Mouse (Mus musculus) hindbrain, embryonic 14.5 days (tissue): ENCODE data around the gene Fam163a. TPM values are rescaled to one million over a fixed set of nuclear protein-coding genes. Genes with fewer than 3 reads are reported as not detected.

Experiments
- ATAC-seq: fragments of 200-750 bp; cut with Nextera tagmentation; 2 replicates; pipeline ENCODE4 v1.8.0; 2017; ENCODE audit warnings: moderate number of reproducible peaks, mild to moderate bottlenecking, moderate TSS enrichment, moderate library complexity; ENCODE audit not compliant: low FRiP score
- DNase-seq: peaks from one replicate; pipeline ENCODE4 v3.0.0-alpha.2; 2015; ENCODE audit warnings: low spot score
- H3K27ac ChIP-seq: fragments of 300-500 bp; sonication (generic); 2 replicates; pipeline ENCODE4 v1.5.1; 2014; ENCODE audit warnings: mild to moderate bottlenecking, moderate library complexity
- H3K27me3 ChIP-seq: fragments of 300-500 bp; sonication (generic); 2 replicates; pipeline ENCODE4 v1.6.1; 2014; ENCODE audit warnings: mild to moderate bottlenecking, low read length, mixed read lengths; ENCODE audit not compliant: control insufficient read depth, insufficient read depth
- H3K36me3 ChIP-seq: fragments of 300-500 bp; sonication (generic); replicated peaks from 2 replicates; pipeline ENCODE4 v1.6.1; 2014; ENCODE audit not compliant: control insufficient read depth, insufficient read depth
- H3K4me1 ChIP-seq: fragments of 300-500 bp; sonication (generic); replicated peaks from 2 replicates; pipeline ENCODE4 v1.6.1; 2014; ENCODE audit warnings: antibody characterized with exemption, low read length, mixed read lengths; ENCODE audit not compliant: control insufficient read depth, insufficient read depth
- H3K4me2 ChIP-seq: fragments of 300-500 bp; sonication (generic); replicated peaks from 2 replicates; pipeline ENCODE4 v1.6.1; 2014; ENCODE audit warnings: mild to moderate bottlenecking, moderate library complexity
- H3K4me3 ChIP-seq: fragments of 300-500 bp; sonication (generic); replicated peaks from 2 replicates; pipeline ENCODE4 v1.5.1; 2014; ENCODE audit warnings: mild to moderate bottlenecking, low read length
- H3K9ac ChIP-seq: fragments of 300-500 bp; sonication (generic); 2 replicates; pipeline ENCODE4 v1.6.1; 2014
- H3K9me3 ChIP-seq: fragments of 300-500 bp; sonication (generic); 2 replicates; pipeline ENCODE4 v1.6.1; 2016; ENCODE audit warnings: low read length; ENCODE audit not compliant: control insufficient read depth
- WGBS: fragments of 180-500 bp; shearing (Covaris S2); extraction: QIAGEN DNeasy Blood & Tissue Kit; methylation state at CpG from one replicate; pipeline ENCODE4 v1.1.7; 2014; 5-methylcytosine and 5-hydroxymethylcytosine counted together
- polyA plus RNA-seq: library from polyadenylated mRNA; unstranded; fragments of >200 nt; fragmentation: Nextera tagmentation; extraction: Ambion mirVana; gene quantifications from 2 replicates; pipeline ENCODE4 v1.2.1, GENCODE M21; 2014

Fam163a gene
- polyA plus RNA-seq, 1 experiment from 2014 or later, result 3.4 TPM

DNA sequence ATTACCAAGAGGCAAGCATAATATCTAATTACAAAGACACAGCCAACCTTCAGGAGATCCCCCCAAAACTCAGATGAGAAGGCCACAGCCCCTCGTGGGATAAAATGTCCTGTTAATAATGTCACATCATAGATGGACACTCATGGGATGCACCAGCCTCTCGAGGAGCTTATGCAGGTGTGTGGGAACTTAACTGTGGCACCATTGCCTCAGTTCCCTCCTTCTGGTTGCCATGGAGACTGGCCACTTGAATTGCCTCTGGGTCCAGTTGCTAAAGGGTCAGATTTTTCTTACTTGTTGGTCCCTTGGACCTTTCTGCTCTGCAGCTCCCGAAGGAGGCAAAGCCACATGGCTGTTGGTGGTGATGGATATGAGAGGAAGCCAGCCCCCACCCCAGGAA lies 127.2 kb downstream of the Fam163a start:
- H3K4me1 ChIP-seq, result no peaks in the 10 kb centered on the region
- no peak overlapping the region for H3K4me2 ChIP-seq
- H3K9me3 ChIP-seq, result no peaks in the 10 kb centered on the region
- H3K27me3 ChIP-seq, result no peaks in the 10 kb centered on the region
- no peak for ATAC-seq
- no peak overlapping the region for H3K27ac ChIP-seq
- 73% methylated on average over 3 of the region's 3 CpGs for WGBS
- no peaks in the 10 kb centered on the region for H3K36me3 ChIP-seq
- H3K9ac ChIP-seq, result no peak overlapping the region
- no peak overlapping the region for H3K4me3 ChIP-seq
- DNase-seq, result no peak

DNA sequence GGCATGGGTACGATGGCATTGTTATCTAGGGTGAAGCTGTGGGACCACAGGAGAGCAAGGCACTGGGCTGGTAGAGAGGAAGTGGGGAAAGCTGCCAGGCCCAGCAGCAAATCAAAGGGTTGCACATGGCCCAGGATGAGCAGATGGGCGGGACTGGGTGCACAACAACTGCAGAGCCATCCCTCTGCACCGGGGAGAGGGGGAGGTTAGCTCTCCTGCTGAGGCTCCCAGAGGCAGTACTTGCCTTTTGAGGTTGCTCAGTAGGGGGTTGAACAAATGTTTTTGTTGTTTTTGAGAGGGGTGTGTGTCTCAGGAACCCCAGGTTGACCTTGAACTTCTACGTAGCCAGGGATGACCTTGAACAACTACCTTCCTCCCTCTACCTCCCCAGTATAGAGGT lies 128.4 kb downstream of the Fam163a start:
- WGBS, result 50% methylated on average over 4 of the region's 4 CpGs
- no peak overlapping the region for H3K27ac ChIP-seq
- no peaks in the 10 kb centered on the region for H3K9me3 ChIP-seq
- no peaks in the 10 kb centered on the region for H3K4me1 ChIP-seq
- H3K4me2 ChIP-seq, result no peak overlapping the region
- no peak overlapping the region for H3K9ac ChIP-seq
- ATAC-seq (no peak), DNase-seq (no peak)
- H3K4me3 ChIP-seq, result no peak overlapping the region
- H3K27me3 ChIP-seq, result no peaks in the 10 kb centered on the region
- H3K36me3 ChIP-seq, result no peaks in the 10 kb centered on the region

DNA sequence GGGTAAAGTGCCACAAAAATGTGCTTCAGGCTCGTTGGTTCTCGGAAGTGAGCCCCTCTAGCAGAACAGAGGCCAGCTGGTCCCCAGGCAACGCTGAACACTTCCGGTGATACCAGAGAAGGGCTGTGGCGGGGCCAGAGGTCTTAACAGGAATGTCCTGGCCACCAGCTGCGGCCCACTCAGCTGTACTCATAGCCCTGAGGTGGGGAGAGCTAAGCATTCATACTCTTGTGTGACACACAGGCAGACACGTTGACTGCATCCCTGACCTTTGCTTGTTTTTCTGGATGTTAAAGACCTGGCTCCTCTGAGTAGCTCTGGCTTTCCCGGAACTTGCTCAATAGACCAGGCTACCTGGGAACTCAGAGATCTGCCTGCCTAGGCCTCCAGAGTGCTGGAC lies 130.3 kb downstream of the Fam163a start:
- Histone ChIP-seq H3K9me3 (no peaks in the 10 kb centered on the region), H3K4me2 (no peak overlapping the region), H3K9ac (no peak overlapping the region), H3K27ac (no peak overlapping the region), H3K4me1 (no peaks in the 10 kb centered on the region), H3K27me3 (no peaks in the 10 kb centered on the region), H3K4me3 (no peak overlapping the region), H3K36me3 (no peaks in the 10 kb centered on the region)
- no peak for DNase-seq
- no peak for ATAC-seq
- WGBS, result 54% methylated on average over 8 of the region's 8 CpGs

DNA sequence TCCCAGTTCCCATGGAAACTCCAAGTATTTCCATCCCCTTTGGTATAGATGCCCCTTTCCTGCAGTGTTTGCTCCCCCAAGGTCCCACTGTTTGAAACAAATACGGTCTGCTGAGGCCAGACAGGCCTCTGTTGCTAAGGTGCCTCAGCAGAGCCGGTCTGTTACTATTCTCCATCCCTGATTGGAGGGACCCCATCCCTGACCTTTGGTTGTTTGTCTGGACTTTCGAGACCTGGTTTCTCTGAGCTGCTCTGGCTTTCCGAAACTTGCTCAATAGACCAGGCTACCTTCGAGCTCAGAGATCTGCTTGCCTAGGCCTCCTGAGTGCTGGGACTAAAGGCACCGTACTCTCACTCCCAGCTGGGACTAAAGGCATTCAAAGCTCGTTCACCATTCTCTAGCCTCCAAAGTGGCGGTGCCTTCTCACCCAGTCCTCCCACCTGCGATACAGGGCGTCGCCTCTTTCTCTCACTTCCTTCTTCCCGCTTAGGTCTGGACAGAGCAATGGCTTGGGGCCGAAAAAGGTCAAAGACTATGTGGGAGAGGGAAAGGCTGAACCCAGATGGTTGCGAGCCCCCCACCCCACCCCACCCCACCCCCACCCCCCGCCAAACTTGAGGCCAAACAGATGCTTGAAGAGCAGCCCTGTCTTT lies 131.5 kb downstream of the Fam163a start:
- WGBS, result 62% methylated on average over 15 of the region's 15 CpGs

DNA sequence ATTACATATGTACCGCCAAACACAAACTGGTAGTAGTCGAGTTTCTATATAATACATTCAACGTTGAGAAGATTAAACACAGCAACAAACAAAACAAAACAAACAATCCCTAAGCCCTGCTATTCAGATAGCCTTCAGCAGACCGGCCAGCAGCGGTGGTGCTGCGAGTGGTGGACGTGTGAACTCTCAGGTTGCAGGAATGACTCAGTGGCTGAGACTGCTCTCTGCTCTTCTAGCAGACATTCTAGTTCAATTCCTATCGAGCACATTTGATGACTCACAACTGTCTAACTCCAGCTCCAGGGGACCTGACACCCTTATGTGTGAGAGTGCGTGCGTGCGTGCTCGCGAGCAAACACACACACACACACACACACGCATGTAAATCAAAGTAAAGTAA lies 134.7 kb downstream of the Fam163a start:
- no peaks in the 10 kb centered on the region for H3K9me3 ChIP-seq
- no peak for DNase-seq
- H3K9ac ChIP-seq, result no peak overlapping the region
- ATAC-seq, result no peak
- no peaks in the 10 kb centered on the region for H3K4me1 ChIP-seq
- WGBS, result 88% methylated on average over 14 of the region's 14 CpGs
- no peak overlapping the region for H3K27ac ChIP-seq
- peaks cover 19% of the 10 kb centered on the region for H3K36me3 ChIP-seq
- no peaks in the 10 kb centered on the region for H3K27me3 ChIP-seq
- no peak overlapping the region for H3K4me2 ChIP-seq
- H3K4me3 ChIP-seq, result no peak overlapping the region

More for the DNA sequence above, 131.5 kb downstream of the Fam163a start:
- no peak for ATAC-seq
- H3K4me2 ChIP-seq, result no peak overlapping the region
- no peak overlapping the region for H3K9ac ChIP-seq
- H3K9me3 ChIP-seq, result no peaks in the 10 kb centered on the region
- H3K36me3 ChIP-seq, result no peaks in the 10 kb centered on the region
- H3K4me3 ChIP-seq, result no peak overlapping the region
- DNase-seq, result no peak
- H3K27me3 ChIP-seq, result no peaks in the 10 kb centered on the region
- H3K4me1 ChIP-seq, result no peaks in the 10 kb centered on the region
- H3K27ac ChIP-seq, result no peak overlapping the region

DNA sequence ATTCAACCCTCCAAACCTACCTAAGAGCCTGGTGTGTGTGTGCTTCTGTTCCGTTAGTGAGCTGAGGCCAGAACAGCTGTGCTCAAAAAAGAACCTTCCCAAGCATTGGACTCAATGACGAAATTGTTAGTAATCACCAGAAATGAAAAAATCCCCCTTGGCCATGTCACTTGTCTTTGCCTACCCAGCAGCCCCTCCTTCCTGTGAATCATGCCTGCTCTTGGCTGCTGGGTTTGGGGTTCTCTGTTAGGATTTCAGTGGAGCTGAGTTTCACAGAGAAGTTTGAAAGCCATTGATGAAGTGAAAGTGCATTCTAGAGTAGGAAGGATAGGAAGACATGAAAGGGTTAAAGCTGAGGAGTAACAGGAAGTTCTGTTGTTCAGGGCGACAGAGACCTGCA lies 138.7 kb downstream of the Fam163a start:
- H3K36me3 ChIP-seq, result peaks cover 49% of the 10 kb centered on the region

DNA sequence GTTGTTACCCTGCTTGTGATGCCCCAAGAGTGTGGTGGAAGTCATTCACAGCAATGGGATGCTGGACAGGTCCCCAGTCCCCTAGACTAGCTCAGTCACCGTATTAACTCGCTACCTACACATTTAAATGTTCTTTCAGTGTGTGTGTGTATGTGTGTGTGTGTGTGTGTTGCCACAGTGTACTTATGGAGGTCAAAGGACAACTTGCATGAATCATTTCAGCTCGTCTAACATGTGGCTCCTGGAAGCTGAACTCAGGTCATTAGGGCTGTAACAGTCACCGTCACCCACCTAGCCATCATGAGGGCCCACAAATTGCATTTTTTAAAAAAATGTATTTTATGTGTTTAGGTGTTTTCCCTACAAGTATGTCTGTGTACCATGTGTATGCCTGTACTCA lies 142.6 kb downstream of the Fam163a start:
- WGBS, result 93% methylated on average over 4 of the region's 4 CpGs
- no peaks in the 10 kb centered on the region for H3K9me3 ChIP-seq
- DNase-seq (no peak), ATAC-seq (no peak)
- H3K4me2 ChIP-seq, result no peak overlapping the region
- H3K36me3 ChIP-seq, result peaks cover 54% of the 10 kb centered on the region
- H3K4me1 ChIP-seq, result no peaks in the 10 kb centered on the region
- H3K9ac ChIP-seq, result no peak overlapping the region
- no peaks in the 10 kb centered on the region for H3K27me3 ChIP-seq
- no peak overlapping the region for H3K27ac ChIP-seq
- H3K4me3 ChIP-seq, result no peak overlapping the region

More for the DNA sequence above, 138.7 kb downstream of the Fam163a start:
- no peak overlapping the region for H3K4me3 ChIP-seq
- no peak overlapping the region for H3K27ac ChIP-seq
- no peaks in the 10 kb centered on the region for H3K27me3 ChIP-seq
- ATAC-seq (no peak), DNase-seq (no peak)
- WGBS, result 63% methylated on average over 3 of the region's 3 CpGs
- H3K4me1 ChIP-seq, result no peaks in the 10 kb centered on the region
- H3K9ac ChIP-seq, result no peak overlapping the region
- H3K4me2 ChIP-seq, result no peak overlapping the region
- H3K9me3 ChIP-seq, result no peaks in the 10 kb centered on the region

DNA sequence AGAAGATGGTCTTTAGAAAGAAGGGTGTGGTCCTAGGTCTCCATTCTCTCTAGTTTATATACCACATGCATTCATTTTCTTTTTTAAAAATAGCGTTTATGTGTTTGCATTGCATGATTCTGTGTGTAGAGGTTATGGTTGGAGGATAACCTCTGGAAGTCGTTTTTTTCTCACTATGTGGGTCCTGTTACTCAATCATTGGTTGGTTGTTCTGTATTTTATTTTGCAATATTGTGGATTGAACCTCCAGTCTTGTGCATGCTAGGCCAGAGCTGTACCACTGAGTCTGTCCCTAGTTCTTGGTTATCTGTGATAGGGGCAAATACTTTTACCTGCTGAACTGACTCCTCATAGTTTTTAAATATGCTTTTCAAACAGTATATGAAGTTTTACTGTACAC lies 146.6 kb downstream of the Fam163a start:
- Histone ChIP-seq H3K4me1 (no peaks in the 10 kb centered on the region), H3K27ac (no peak overlapping the region), H3K4me3 (no peak overlapping the region), H3K36me3 (peaks cover 34% of the 10 kb centered on the region), H3K9me3 (no peaks in the 10 kb centered on the region), H3K9ac (no peak overlapping the region), H3K4me2 (no peak overlapping the region), H3K27me3 (no peaks in the 10 kb centered on the region)
- ATAC-seq (no peak), DNase-seq (no peak)
- WGBS, result 94% methylated on average over 2 of the region's 2 CpGs

DNA sequence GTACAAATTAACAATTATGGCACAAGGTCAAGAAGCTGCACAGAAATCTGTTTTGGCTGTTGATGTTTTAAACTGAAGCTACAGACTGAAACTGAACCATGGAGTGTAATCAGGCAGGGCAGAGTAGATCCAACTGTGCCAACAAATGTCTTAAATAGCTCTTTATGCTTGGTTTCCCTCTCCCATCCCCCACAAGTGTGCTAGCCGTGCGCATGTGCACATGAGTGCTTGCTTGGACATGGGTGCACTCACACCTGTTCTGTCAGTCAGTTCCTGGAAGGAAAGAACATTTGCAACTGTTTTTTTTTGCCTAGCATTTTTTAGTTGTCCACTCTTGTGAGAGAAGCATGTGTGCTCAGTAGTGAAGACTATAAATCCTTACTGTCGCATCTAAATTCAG lies 158.1 kb downstream of the Fam163a start:
- Histone ChIP-seq H3K27me3 (no peaks in the 10 kb centered on the region), H3K4me3 (no peak overlapping the region), H3K9me3 (no peaks in the 10 kb centered on the region), H3K9ac (no peak overlapping the region), H3K4me1 (peaks cover 16% of the 10 kb centered on the region), H3K27ac (no peak overlapping the region), H3K36me3 (peaks cover 49% of the 10 kb centered on the region), H3K4me2 (no peak overlapping the region)
- no peak for ATAC-seq
- no peak for DNase-seq
- 79% methylated on average over 3 of the region's 3 CpGs for WGBS

DNA sequence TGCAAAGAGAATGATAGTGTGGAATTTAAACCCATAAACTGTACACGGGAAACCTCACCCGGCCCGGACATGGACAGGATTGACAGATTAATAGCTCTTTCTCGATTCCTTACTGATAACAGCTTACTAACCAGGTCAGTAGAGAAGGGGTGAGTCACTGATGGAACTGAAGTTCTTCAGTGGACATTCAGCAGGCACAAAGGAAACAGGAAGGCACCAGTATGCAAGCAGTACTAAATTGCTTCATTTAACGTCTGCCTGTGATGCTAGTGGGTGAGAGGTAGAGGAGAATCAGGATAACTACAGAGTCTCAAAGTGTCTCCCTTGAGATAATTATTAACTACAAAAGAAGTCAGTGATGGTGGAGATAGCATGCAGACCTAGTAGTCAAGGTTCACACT lies 160.6 kb downstream of the Fam163a start:
- H3K36me3 ChIP-seq, result peaks cover 26% of the 10 kb centered on the region
- ATAC-seq (no peak), DNase-seq (no peak)
- no peak overlapping the region for H3K4me2 ChIP-seq
- no peak overlapping the region for H3K9ac ChIP-seq
- H3K4me1 ChIP-seq, result peaks cover 25% of the 10 kb centered on the region
- WGBS, result 91% methylated on average over 5 of the region's 5 CpGs
- H3K4me3 ChIP-seq, result no peak overlapping the region
- H3K27me3 ChIP-seq, result no peaks in the 10 kb centered on the region
- no peak overlapping the region for H3K27ac ChIP-seq
- no peaks in the 10 kb centered on the region for H3K9me3 ChIP-seq
